Mouse (Mus musculus) embryo, embryonic 11 days (tissue): ENCODE measurements around the gene 2610028H24Rik.

Source experiments
- DNase-seq: peaks from one replicate; pipeline ENCODE4 v3.0.0-alpha.2; 2015

The 2610028H24Rik gene

DNA sequence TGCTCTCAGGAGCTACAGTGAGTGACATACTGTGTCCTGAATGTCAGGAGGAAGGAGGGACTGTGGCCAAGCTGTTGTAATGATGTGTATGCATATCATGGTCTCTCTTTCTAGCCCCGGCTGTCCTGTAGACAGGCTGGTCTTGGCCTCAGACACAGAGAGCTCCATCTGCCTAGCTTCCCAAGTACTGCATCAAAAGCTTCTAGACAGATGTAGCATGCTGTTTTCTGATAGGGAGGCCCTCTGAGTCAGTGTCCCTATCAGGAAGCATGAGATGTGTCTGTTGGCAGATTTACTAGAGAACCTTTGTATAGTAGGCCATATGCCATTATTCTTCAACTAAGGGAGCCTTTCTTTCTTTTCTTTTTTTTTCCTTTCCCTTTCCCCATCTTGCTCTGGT is 44.6 kb downstream of the 2610028H24Rik start:
- DNase-seq, result no peak

DNA sequence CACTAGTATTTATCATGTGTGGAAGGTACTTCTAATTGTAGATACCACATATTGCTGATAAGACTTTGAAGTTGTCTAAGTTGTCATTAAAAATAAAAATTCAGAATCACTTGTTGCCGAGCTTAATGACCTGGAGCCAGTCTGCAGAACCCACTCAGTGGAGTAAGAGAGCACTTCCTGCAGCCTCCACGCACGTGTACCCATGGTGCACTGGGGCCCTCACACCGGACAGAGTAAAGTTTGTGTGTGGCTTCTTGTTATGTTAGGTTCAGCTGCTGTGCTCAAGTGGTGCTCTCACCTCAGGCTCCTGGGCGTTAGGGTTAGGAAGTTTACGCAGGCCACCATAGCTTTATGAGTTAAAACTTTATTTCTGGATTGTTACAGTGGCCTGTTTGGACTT is 46.6 kb downstream of the 2610028H24Rik start:
- no peak for DNase-seq

- no peak for DNase-seq
These were observed 47.5 kb downstream of the 2610028H24Rik start for GRCm38 (mm10) chr10:76496366-76496765.

DNA sequence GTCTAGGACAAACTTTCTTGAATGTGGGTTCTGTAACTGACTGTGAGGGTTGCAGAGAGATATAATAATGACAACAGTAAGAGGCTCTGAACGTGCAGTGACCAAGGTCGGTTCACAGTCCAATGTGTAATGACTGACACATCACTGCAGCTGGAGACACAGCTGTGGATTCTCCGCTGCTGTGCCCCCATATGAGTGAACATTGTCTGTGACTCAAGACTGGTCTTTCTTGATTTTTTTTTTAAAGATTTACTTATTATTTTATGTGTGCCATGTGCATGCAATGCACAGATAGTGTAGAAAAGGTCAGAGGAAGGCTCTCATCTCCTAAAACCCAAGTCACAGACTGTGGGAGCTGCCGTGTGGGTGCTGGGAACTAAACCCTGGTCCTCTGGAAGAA is 48.6 kb downstream of the 2610028H24Rik start:
- DNase-seq, result no peak

DNA sequence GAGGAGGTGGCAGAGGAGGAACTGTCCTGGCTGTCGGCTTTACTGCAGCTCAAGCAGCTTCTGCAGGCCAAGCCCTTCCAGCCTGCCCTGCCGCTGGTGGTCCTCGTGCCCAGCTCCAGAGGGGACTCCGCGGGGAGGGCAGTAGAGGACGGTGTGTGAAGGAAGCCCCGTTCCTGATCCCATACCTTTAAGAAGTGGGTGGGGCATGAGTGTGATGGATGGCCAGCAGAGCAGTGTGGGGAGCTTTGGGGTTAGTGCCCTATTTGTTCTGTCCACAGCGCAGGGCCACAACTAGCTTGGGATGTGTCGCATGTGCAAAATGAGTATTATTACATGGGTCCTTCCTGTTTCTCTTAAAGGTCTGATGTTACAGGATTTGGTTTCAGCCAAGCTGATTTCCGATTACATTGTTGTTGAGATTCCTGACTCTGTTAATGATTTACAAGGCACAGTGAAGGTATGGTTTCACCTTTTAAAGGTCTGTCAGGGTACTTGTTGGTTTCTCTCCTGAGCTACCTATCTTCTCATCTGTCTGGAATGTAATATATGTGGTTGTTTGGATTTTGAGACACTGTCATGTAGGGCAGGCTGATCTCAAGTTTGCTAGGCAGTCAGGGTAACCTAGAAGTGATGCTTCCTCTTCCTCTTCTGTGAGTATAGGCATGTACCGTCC is 55.5 kb downstream of the 2610028H24Rik start:
- DNase-seq, result no peak

GRCm38 (mm10) chr10:76505865-76506264 is 57.0 kb downstream of the 2610028H24Rik start:
- DNase-seq, result no peak
